Mouse (Mus musculus): ENCODE data around the gene Zfp978.
"Not testable (repeated sequence)": the region's sequence is repeated elsewhere in the genome, so short reads cannot be mapped to it uniquely, and the experiment has no call there.

Zfp978 gene

GRCm38 (mm10) chr4:147351376-147351980, 9.6 kb upstream of the Zfp978 start:
- DNase-seq, result not testable (repeated sequence)

- not testable (repeated sequence) for DNase-seq
Measured at GRCm38 (mm10) chr4:147353626-147354025, 7.5 kb upstream of the Zfp978 start.

GRCm38 (mm10) chr4:147356042-147356441, 5.1 kb upstream of the Zfp978 start:
- DNase-seq, result not testable (repeated sequence)

GRCm38 (mm10) chr4:147357195-147357594, 3.9 kb upstream of the Zfp978 start:
- DNase-seq, result not testable (repeated sequence)

GRCm38 (mm10) chr4:147361872-147362271, 769 bp downstream of the Zfp978 start:
- DNase-seq, result not testable (repeated sequence)

GRCm38 (mm10) chr4:147369564-147369963, 8.5 kb downstream of the Zfp978 start:
- not testable (repeated sequence) for DNase-seq

DNA sequence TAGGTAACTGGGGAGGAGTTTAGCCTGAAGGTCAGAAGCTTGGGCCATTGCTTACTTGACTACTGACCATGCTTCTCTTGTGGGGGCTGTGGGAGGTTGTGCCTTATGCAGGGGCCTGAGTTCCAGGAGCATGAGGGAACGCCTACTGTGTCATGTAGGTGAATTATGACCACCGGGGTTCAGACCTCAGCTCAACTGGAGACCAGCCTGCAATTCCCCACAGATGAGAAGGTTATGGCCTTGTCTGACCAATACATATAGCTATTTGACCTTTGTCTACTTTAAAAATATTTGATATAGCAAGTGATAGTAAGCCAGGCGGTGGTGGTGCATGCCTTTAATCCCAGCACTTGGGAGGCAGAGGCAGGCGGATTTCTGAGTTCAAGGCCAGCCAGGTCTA, 22.1 kb downstream of the Zfp978 start:
- DNase-seq, result not testable (repeated sequence)

DNA sequence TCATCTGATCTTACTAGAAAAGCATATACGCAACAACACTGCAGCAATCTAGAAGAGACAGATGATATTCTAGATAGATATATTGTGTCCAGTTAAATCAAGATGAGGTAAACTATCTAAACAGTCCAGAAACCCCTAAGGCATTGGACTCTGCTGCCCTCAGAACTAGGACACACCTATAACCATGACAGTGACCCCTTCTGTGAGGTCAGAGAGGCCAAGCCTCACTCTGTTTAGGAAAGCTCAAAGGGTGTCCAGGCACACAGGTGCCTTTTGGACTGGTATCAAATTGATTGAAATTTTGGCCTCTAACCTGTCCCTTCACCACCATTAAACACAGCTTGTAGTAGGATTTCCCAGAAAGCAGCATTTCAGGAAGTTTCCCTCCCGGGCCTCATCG, 36.1 kb downstream of the Zfp978 start:
- DNase-seq, result not testable (repeated sequence)

DNA sequence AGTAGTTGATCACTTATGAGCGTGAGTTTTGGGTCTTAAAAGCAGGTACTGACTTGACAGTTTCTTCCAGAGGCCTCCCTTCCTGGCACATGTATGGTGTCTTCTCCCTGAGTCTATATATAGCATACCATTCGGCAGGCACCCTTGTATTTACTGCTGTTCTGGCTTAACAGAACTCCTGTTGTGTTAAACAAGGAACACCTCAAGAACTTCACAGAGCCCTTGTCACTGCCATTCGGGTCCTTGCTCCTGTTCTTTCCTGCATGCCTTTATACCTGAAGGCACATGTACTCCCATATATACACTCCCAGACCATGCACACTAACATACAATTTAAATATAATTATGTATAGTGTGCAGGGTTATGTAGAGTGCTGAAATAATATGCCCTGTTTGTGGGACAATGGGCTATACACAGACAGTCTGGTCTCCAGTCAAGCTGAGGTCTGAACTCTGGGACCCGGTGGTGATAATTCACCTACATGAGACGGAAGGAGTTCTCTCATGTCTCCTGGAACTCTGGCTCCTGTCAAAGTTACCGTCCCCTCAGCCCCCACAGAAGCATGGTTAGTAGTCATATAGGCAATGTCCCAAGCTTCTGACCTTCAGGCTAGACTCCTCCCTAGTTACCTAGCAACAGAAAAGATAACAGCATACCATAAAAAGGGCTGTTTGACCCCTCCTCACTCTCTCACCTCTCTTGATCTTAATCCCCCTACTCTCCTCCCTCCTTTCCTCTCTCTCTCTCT, 37.0 kb downstream of the Zfp978 start:
- not testable (repeated sequence) for DNase-seq

DNA sequence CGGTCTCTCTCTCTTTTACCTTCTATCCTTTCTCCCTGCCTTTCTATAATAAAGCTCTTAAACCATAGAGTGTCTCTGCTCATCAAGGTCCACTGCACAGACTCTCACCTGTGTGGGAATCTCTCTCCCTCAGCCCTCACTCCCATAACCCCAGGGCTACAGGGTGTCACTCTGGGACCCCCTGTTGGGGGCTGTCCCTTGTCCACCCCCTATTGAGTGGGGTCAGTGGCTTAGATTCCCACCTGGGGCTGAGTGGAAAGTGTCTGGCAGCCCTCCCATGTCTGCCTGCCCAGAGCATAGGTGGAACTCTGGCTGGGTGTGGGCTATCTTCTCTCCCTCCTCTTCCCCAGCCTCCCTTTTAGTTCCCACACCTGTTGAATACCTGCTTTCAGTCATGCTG, 37.6 kb downstream of the Zfp978 start:
- not testable (repeated sequence) for DNase-seq

- not testable (repeated sequence) for DNase-seq
Measured at GRCm38 (mm10) chr4:147399505-147399904, 38.4 kb downstream of the Zfp978 start.

DNA sequence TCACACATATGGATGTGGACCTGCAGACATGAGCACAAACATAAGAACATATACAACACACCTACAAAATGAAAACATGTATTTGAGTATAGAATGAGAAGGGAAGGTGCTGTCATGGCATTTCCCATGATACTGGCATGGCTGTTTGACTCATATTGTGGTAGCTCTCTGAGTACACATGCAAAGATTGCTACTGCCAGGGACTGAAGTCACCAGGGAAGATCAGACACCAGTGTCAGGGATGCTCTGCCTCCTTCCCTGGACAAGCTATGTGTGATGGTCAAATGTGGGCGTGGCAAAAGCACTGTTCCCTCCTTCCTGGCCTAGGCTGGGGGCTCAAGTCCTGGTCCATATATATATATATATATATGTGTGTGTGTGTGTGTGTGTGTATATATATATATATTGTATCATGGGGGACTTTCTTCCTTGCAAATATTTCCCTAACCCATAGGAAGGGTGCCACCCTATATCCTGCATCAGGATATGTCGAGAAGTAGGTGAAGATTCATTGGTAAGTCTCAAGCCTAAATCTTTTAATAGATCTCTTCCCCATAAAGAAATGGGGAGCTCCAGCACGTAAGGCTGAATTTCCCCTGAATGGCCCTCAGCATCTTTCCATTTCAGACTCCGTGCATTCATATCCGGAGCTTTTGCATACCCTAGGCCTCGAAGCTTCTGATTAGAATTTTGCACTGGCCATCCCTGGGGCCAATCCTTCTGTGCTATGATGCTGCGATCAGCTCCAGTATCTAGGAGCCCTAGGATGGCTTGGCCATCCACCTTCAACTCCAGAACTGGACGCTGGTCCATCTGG, 39.1 kb downstream of the Zfp978 start:
- not testable (repeated sequence) for DNase-seq

DNA sequence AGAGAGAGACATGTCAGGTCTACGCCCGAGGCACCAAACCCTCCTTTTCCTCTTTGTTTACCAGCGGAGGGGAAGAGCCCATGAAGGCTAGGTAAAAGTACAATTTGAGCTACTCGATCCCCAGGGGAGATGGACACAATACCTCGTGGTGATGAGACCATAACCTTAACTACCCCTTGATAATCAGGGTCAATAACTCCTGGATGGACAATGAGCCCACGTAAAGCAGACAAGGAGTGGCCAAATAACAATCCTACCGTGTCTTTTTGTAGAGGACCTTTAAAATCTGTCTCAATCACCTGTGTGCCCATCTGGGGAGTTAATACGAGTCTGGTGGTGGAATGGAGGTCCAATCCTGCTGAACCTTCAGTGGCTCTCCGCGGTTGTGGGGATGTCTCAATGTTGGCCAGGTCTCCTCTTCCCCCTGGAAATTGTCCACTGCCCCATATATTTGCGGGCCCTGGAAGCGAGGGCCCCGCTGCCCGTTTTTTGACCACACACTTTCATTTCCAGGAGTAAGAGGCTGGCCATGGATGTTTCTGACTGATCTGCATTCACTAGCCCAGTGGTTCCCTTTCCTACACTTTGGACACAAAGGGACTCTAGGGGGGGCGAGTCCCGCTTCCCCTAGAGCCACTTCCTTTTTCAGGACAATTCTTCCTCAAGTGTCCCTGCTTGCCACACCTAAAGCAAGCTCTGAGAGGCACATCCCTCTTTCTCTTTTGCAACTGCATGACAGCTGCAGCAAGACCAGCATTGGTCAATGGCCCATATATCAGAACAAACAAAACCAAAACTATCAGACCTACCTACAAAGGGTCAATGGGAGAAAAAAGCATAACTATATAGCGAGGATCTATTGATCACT, 40.0 kb downstream of the Zfp978 start:
- not testable (repeated sequence) for DNase-seq

GRCm38 (mm10) chr4:147401736-147402506, 40.8 kb downstream of the Zfp978 start:
- not testable (repeated sequence) for DNase-seq

DNA sequence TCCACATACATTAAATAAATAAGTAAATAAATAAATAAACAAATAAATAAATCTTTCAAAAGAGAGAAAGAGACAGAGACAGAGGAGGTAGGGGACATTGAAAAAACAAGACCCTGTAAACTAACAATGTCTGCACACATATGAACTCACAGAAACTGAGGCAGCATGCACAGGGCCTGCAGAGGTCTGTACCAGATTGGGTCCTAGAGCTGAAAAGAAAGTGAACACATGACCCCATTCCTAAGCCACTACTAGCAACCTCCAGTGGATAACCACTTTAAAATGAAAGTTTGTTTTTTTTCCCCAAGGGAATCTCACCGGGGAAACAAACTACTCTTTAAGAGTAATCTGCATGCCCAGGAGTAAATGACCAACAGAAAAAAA, 41.4 kb downstream of the Zfp978 start:
- DNase-seq, result not testable (repeated sequence)

GRCm38 (mm10) chr4:147403509-147403908, 42.4 kb downstream of the Zfp978 start:
- not testable (repeated sequence) for DNase-seq

DNA sequence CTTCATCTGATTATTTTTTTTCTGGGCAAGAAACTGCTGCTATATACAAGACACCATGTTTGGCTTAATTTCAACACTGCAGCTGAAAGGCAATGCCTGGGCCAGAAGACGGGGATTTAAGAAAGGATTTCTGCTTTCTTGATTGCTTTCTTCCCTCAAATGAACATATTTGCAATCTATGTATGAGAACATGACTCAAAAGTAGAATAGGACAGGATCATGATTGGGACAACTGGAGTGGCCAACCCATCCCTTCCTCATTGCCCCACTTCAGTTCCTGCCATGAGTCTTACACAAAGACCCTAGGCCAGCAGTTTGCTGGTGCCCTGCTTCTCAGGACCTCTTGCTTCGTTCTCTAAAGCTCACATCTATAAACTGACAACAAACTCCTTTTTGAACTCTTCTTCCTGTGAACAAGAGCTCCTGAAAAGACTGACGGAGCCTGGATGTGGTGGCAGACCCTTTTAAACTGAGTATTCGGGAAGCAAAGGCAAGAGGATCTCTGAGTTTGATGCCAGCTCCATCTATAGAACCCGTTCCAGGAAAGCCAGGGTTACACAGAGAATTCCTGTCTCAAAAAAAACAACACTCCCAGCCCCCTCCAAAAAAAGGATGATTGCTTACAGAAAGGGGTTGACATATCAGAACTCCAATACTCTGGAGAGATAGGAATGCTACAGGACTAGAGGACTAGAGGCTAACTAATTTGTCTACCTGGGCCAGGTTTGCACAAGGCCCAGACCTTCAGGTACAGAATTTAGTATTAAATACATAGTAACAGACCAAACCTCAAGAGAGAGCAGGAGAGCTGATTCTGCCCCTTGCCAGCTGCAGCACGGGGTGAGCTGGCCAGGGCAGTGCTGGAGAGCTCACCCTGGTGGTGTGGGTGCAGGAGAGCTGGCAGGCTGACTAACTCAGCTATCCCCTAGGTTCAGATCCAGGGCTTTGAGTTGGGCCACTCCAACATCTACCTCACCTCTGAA, 43.1 kb downstream of the Zfp978 start:
- DNase-seq, result not testable (repeated sequence)

- DNase-seq, result no peak
Measured at GRCm38 (mm10) chr4:147406735-147407462, 45.8 kb downstream of the Zfp978 start.

DNA sequence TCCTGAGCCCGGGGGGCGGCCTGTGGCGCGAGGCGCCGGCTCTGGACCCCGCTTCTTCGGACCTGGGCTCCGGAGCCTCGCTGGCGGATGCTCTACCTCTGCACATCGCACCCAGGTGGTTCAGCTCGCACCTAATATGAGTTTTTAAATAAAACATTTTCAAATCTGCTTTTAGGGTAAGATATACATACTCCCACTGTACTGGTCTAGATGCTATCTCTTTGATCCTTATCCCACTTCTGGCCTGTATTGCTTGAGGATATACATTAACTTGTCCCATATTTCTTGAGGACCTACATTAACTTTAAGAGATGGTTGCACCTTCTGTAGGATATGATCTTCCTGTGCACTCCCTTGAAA, 46.3 kb downstream of the Zfp978 start:
- DNase-seq, result no peak

- not testable (repeated sequence) for DNase-seq
Measured at GRCm38 (mm10) chr4:147416365-147416764, 55.3 kb downstream of the Zfp978 start.

All from cerebellum, adult 11 months (tissue).